Mouse (Mus musculus): ENCODE measurements at regions not wholly inside any gene's neighbourhood (a gene's known extent, or its start where the extent isn't known, plus 50 kb on each side); places are given as distances from the start of the nearest gene placed in this dataset.
"Not testable (repeated sequence)": the region's sequence is repeated elsewhere in the genome, so short reads cannot be mapped to it uniquely, and the experiment has no call there.

GRCm38 (mm10) chr19:27601551-27601950 lies 171.9 kb upstream of the Pum3 start:
- no peak for ATAC-seq
- WGBS = 70% methylated on average over 3 of the region's 3 CpGs
- no peak overlapping the region for H3K9ac ChIP-seq (replicated peaks)
- no peak overlapping the region for H3K4me2 ChIP-seq (replicated peaks)
- no peak overlapping the region for H3K4me3 ChIP-seq (replicated peaks)
- H3K36me3 ChIP-seq = no peaks in the 10 kb centered on the region
- H3K27me3 ChIP-seq = no peaks in the 10 kb centered on the region
- no peak overlapping the region for H3K27ac ChIP-seq
- H3K4me1 ChIP-seq (replicated peaks) = peaks cover 13% of the 10 kb centered on the region
- no peaks in the 10 kb centered on the region for H3K9me3 ChIP-seq

GRCm38 (mm10) chr19:27600386-27600785 lies 170.8 kb upstream of the Pum3 start:
- not testable (repeated sequence) for H3K9me3 ChIP-seq; H3K9ac ChIP-seq (replicated peaks); H3K27ac ChIP-seq; H3K4me3 ChIP-seq (replicated peaks); ATAC-seq; H3K27me3 ChIP-seq; H3K4me2 ChIP-seq (replicated peaks); H3K36me3 ChIP-seq
- H3K4me1 ChIP-seq (replicated peaks) = peaks cover 13% of the 10 kb centered on the region
- 86% methylated on average over 9 of the region's 9 CpGs for WGBS

DNA sequence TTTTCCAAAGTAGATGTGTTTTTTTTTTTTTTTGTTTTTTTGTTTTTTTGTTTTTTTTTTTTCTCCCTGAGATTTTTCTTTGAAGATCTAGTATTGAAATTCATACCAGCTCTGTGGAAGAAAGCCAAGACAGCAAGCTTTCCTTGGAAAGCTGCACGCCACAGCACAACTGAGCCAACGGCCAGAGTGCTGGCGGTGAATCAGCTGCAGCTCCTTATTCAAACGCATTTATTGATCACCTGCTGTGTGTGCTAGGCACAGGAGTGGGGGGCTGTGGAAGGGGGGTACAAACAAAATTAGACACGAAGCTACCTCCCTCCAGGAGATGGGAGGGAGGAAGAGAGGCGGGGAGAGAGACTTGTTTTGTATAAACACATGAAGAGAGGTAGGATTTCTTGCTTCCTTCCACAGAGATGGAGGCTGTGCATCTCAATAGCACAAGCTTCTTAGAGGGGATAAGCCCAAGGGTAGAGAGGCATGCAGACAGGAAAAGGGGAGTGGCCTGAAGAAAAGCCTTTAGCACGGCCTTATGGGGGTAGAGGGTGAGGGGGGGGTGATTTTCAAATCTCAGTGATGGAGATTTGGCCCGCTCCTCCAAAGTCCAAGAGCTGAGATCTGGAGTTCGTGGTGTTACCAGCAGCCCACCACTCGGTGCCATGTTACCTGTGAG lies 170.1 kb upstream of the Pum3 start:
- Histone ChIP-seq H3K4me2 (replicated peaks) (no peak overlapping the region), H3K4me3 (replicated peaks) (no peak overlapping the region), H3K9me3 (no peaks in the 10 kb centered on the region), H3K4me1 (replicated peaks) (peaks cover 13% of the 10 kb centered on the region), H3K9ac (replicated peaks) (0 out of 2 replicates have a peak overlapping the region, but pooled peaks have one; percentile 4), H3K27ac (peak overlapping the region; percentile 14; the same call in 1 of the 2 replicates), H3K27me3 (no peaks in the 10 kb centered on the region), H3K36me3 (no peaks in the 10 kb centered on the region)
- 35% methylated on average over 10 of the region's 10 CpGs for WGBS
- ATAC-seq = peak; percentile 73

DNA sequence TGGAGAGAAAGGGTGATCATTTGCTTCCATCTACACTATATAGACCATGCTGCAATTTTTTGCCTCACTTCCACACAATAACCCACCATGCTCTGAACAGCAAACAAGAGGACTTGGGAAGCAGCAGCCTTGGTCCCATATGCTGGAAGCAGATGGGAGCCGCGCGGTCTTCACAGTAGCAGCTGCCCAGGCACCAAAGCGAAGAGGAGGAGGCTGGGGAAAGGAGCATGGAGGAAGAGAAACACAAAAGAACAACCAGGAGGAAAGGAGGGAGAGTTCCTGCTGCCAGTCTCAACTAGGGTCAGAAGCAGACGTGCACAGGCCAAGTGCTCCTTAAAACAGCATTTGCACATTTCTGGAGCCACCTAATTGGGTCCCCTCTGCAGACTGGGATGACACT lies 168.7 kb upstream of the Pum3 start:
- no peaks in the 10 kb centered on the region for H3K27me3 ChIP-seq
- ATAC-seq = no peak
- H3K4me2 ChIP-seq (replicated peaks) = no peak overlapping the region
- no peak overlapping the region for H3K9ac ChIP-seq (replicated peaks)
- WGBS = 82% methylated on average over 5 of the region's 5 CpGs
- H3K9me3 ChIP-seq = no peaks in the 10 kb centered on the region
- H3K4me1 ChIP-seq (replicated peaks) = peaks cover 12% of the 10 kb centered on the region
- no peak overlapping the region for H3K4me3 ChIP-seq (replicated peaks)
- H3K36me3 ChIP-seq = no peaks in the 10 kb centered on the region
- no peak overlapping the region for H3K27ac ChIP-seq

- peaks cover 10% of the 10 kb centered on the region; the same call in 1 of the 2 replicates for H3K4me1 ChIP-seq (replicated peaks)
- no peak for ATAC-seq
- no peaks in the 10 kb centered on the region for H3K36me3 ChIP-seq
- no peak overlapping the region for H3K4me2 ChIP-seq (replicated peaks)
- H3K27ac ChIP-seq = no peak overlapping the region
- 94% methylated on average over 6 of the region's 6 CpGs for WGBS
- H3K9ac ChIP-seq (replicated peaks) = no peak overlapping the region
- no peak overlapping the region for H3K4me3 ChIP-seq (replicated peaks)
- H3K9me3 ChIP-seq = no peaks in the 10 kb centered on the region
- no peaks in the 10 kb centered on the region for H3K27me3 ChIP-seq
Observed at GRCm38 (mm10) chr19:27585566-27585965, 155.9 kb upstream of the Pum3 start.

GRCm38 (mm10) chr19:27582111-27582500 lies 152.5 kb upstream of the Pum3 start:
- H3K36me3 ChIP-seq = no peaks in the 10 kb centered on the region
- no peak overlapping the region for H3K9ac ChIP-seq (replicated peaks)
- 84% methylated on average over 8 of the region's 8 CpGs for WGBS
- H3K4me2 ChIP-seq (replicated peaks) = no peak overlapping the region
- H3K27ac ChIP-seq = no peak overlapping the region
- peaks cover 10% of the 10 kb centered on the region; the same call in 1 of the 2 replicates for H3K4me1 ChIP-seq (replicated peaks)
- H3K27me3 ChIP-seq = no peaks in the 10 kb centered on the region
- no peaks in the 10 kb centered on the region for H3K9me3 ChIP-seq
- no peak for ATAC-seq
- no peak overlapping the region for H3K4me3 ChIP-seq (replicated peaks)

DNA sequence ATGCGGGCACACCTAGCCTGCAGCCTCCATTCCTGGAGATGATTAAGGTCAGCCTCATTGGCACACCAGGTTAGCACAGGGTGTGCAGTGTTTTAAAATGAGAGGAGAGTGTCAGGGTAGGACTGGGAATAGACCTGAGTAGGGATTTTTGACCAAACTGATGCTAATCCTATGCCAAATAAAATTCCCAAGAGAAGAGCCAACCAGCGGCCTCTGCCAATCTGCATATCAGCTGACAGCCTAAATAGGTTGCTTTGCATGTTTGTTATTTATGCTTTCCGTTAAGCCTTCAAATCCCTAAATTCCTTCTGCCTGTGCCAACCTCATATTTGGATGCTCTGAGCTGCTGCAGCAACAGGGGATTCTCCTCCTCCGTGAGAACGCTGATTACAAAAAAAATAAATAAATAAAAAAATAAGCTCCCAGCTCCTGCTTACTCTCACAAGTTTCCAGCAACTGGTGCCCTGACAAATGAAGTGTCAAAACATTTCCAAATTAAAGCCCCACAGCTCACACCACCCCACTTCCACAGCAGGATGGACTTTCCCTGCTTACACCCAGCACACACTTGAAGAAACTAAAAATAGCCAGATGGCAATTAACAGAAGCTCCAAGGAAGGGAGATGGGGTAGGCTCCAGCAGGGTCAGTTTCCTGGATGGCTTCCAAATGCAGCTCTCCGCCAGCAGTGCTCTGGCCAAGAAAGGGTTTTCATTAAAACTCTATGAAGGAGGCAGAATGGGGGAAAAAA lies 151.9 kb upstream of the Pum3 start:
- H3K36me3 ChIP-seq = no peaks in the 10 kb centered on the region
- no peaks in the 10 kb centered on the region for H3K27me3 ChIP-seq
- 54% methylated on average over 6 of the region's 6 CpGs for WGBS
- H3K4me3 ChIP-seq (replicated peaks) = no peak overlapping the region
- peaks cover 10% of the 10 kb centered on the region; the same call in 1 of the 2 replicates for H3K4me1 ChIP-seq (replicated peaks)
- ATAC-seq = peak; percentile 66; the same call in 1 of the 2 replicates
- no peak overlapping the region for H3K4me2 ChIP-seq (replicated peaks)
- no peak overlapping the region for H3K9ac ChIP-seq (replicated peaks)
- no peaks in the 10 kb centered on the region for H3K9me3 ChIP-seq
- H3K27ac ChIP-seq = no peak overlapping the region

- H3K4me3 ChIP-seq (replicated peaks) = no peak overlapping the region
- H3K4me2 ChIP-seq (replicated peaks) = no peak overlapping the region
- no peaks in the 10 kb centered on the region for H3K9me3 ChIP-seq
- H3K27ac ChIP-seq = no peak overlapping the region
- no peaks in the 10 kb centered on the region for H3K36me3 ChIP-seq
- peaks cover 3% of the 10 kb centered on the region; the same call in 1 of the 2 replicates for H3K4me1 ChIP-seq (replicated peaks)
- H3K9ac ChIP-seq (replicated peaks) = no peak overlapping the region
- ATAC-seq = no peak
- H3K27me3 ChIP-seq = no peaks in the 10 kb centered on the region
Observed at GRCm38 (mm10) chr19:27576478-27576877, 146.9 kb upstream of the Pum3 start.

DNA sequence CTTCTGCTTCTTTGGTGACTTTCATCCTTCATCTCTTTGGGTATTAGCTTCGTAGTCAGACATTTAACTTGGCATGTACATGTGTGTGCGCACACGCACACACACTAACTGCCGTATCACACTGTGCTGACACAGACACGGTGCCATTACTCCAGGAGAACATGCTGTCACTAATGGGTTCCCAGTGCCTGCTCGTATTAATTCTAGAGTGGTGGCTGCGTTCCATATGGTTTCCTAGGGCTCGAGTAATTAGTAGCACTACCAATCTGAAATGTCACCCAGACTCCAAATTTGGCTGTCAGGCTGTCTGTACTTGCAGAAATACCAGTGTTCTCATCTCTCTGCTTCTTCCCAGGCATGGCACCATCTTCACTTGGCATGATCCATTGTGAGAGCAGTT lies 137.3 kb upstream of the Pum3 start:
- 93% methylated on average over 8 of the region's 8 CpGs for WGBS
- no peak overlapping the region for H3K27ac ChIP-seq
- no peaks in the 10 kb centered on the region for H3K27me3 ChIP-seq
- H3K9ac ChIP-seq (replicated peaks) = no peak overlapping the region
- H3K36me3 ChIP-seq = no peaks in the 10 kb centered on the region
- 0 out of 2 replicates have a peak, but pooled peaks cover 4% of the 10 kb centered on the region for H3K4me1 ChIP-seq (replicated peaks)
- H3K9me3 ChIP-seq = no peaks in the 10 kb centered on the region
- no peak overlapping the region for H3K4me3 ChIP-seq (replicated peaks)
- ATAC-seq = no peak
- no peak overlapping the region for H3K4me2 ChIP-seq (replicated peaks)

GRCm38 (mm10) chr19:27566060-27566459 lies 136.4 kb upstream of the Pum3 start:
- Histone ChIP-seq H3K4me2 (replicated peaks) (no peak overlapping the region), H3K9ac (replicated peaks) (no peak overlapping the region), H3K36me3 (no peaks in the 10 kb centered on the region), H3K4me1 (replicated peaks) (0 out of 2 replicates have a peak, but pooled peaks cover 4% of the 10 kb centered on the region), H3K4me3 (replicated peaks) (no peak overlapping the region), H3K27me3 (no peaks in the 10 kb centered on the region), H3K9me3 (no peaks in the 10 kb centered on the region), H3K27ac (no peak overlapping the region)
- no peak for ATAC-seq
- 90% methylated on average over 3 of the region's 3 CpGs for WGBS

- Histone ChIP-seq H3K9ac (replicated peaks) (no peak overlapping the region), H3K4me3 (replicated peaks) (no peak overlapping the region), H3K36me3 (no peaks in the 10 kb centered on the region), H3K27ac (no peak overlapping the region), H3K4me2 (replicated peaks) (no peak overlapping the region), H3K4me1 (replicated peaks) (0 out of 2 replicates have a peak, but pooled peaks cover 4% of the 10 kb centered on the region), H3K27me3 (no peaks in the 10 kb centered on the region), H3K9me3 (no peaks in the 10 kb centered on the region)
- no peak for ATAC-seq
- 80% methylated on average over 5 of the region's 5 CpGs for WGBS
Observed at GRCm38 (mm10) chr19:27564086-27564485, 134.5 kb upstream of the Pum3 start.

- Histone ChIP-seq H3K9ac (replicated peaks) (no peak overlapping the region), H3K36me3 (no peaks in the 10 kb centered on the region), H3K27me3 (no peaks in the 10 kb centered on the region), H3K9me3 (no peaks in the 10 kb centered on the region), H3K27ac (no peak overlapping the region), H3K4me3 (replicated peaks) (no peak overlapping the region), H3K4me1 (replicated peaks) (0 out of 2 replicates have a peak, but pooled peaks cover 4% of the 10 kb centered on the region), H3K4me2 (replicated peaks) (no peak overlapping the region)
- 55% methylated on average over 9 of the region's 9 CpGs for WGBS
- no peak for ATAC-seq
Observed at GRCm38 (mm10) chr19:27563592-27563991, 134.0 kb upstream of the Pum3 start.
